Mouse (Mus musculus) C2C12 (cell line): ENCODE measurements at regions not wholly inside any gene's neighbourhood (a gene's known extent, or its start where the extent isn't known, plus 50 kb on each side); places are given as distances from the start of the nearest gene placed in this dataset.

ENCODE experiments used
- CTCF ChIP-seq: IDR thresholded peaks from one replicate; pipeline ENCODE4 v1.5.1; 2011; ENCODE audit not compliant: control insufficient read depth, insufficient read depth, insufficient read length
- MYOG ChIP-seq: IDR thresholded peaks from one replicate; pipeline ENCODE4 v1.6.1; 2011; ENCODE audit not compliant: control insufficient read depth, insufficient read length; ENCODE audit errors: extremely low read depth

- TF ChIP-seq MYOG (no peak), CTCF (no peak)
Measured at GRCm38 (mm10) chr5:37962513-37962912, 76.0 kb upstream of the Stx18 start.
